Mouse (Mus musculus) gastrocnemius, adult 18-20 months (tissue): ENCODE results near the gene Tex12. TPM values are rescaled to one million over a fixed set of nuclear protein-coding genes. Genes with fewer than 3 reads are reported as not detected.

Experiments
- DNase-seq: peaks from one replicate; pipeline ENCODE4 v3.0.0; 2021; ENCODE audit warnings: low spot score
- total RNA-seq, 2 experiments: library from RNA; stranded (reverse); gene quantifications; 2 replicates each; pipeline ENCODE4 v1.2.3; 2021

Tex12 gene
- total RNA-seq, 2 experiments from 2014 or later = not detected

DNA sequence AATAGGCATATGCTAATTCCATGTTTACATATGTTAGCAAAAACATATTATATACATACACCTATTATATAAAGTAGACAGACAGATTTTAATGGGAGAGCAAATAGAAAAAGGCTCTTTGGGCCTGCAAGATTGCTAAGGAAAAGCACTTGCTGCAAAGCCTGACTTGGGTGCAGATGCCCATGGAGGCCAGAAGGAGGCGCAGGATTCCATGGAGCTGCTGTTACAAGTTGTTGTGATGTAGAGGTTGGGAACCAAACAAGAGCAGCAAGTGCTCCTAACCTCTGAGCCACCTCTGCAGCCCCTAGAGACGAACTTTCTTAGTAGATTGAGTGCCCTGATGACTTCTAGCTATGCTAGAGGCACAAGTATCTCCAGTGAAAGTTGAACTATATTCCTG is 42.3 kb downstream of the Tex12 start:
- DNase-seq = no peak

DNA sequence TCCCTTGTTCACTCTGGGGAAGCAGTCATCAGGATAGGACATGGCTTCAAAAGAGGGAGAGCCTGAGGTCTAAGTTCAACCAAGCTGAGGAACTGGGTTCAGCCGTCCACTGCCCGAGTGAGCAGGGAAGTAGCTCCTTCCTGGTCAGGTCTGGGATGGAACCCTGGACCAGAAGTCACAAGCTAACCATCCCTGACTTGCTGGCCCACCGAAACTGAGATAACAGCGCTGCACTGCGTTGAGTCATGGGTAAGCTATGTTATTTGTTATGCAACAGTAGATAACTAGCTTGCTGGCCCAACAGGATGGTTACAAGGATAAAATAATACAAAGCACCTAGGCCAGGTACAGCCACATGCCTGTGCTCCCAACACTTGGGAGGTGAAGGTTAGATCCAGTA is 45.7 kb downstream of the Tex12 start:
- DNase-seq = no peak

DNA sequence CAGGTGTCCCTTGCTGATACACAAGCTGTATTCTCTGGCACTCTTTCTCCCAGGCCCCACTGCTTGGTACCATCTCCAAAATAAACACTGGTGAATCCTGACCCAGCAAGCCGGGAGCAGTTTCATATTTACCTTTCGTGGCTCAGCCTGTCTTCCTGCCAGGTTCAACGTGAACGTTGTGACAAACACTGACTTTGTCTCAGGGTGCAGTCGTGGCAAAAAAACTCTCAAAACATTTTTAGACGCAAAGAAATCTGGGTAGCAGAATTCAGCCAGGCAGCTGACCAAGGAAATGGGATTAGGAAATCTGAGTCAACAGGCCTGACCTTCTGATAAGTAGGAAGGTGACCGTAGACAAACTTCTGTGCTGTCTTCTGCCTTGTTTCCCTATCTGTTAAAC is 53.6 kb downstream of the Tex12 start:
- no peak for DNase-seq

Other genes starting within 250 kb of the Tex12 start
- 100 to 1,000 TPM; 524 TPM for gene Rpl10-ps3, start 216.4 kb downstream of the Tex12 start, total RNA-seq
- gene Plet1, start 66.8 kb downstream of the Tex12 start, total RNA-seq = not detected
- 10 to 100 TPM; 11.0 to 12.2 TPM for gene Pts, start 32.6 kb downstream of the Tex12 start, total RNA-seq
- 1 to 10 TPM; 1.0 to 2.0 TPM for gene Il18, start 6.5 kb downstream of the Tex12 start, total RNA-seq
- gene Bco2, start 6.1 kb downstream of the Tex12 start, total RNA-seq = under 1 TPM; 0.27 to 0.55 TPM
- 100 to 1,000 TPM; 300 to 329 TPM for gene Sdhd, start 42.5 kb upstream of the Tex12 start, total RNA-seq
- gene Timm8b, start 42.6 kb upstream of the Tex12 start, total RNA-seq = 100 to 1,000 TPM; 223 to 226 TPM
- under 1 TPM; 0.18 to 0.38 TPM for gene Pih1d2, start 56.0 kb upstream of the Tex12 start, total RNA-seq
- gene Nkapd1, start 56.1 kb upstream of the Tex12 start, total RNA-seq = 10 to 100 TPM; 11.1 to 11.6 TPM
- gene Dlat, start 98.5 kb upstream of the Tex12 start, total RNA-seq = 100 to 1,000 TPM; 175 to 192 TPM
- 1 to 10 TPM; 2.1 to 4.7 TPM for gene Dixdc1, start 178.2 kb upstream of the Tex12 start, total RNA-seq
- 1 to 10 TPM; 4.5 to 5.6 TPM for gene 2310030G06Rik, start 185.2 kb upstream of the Tex12 start, total RNA-seq
- gene Cryab, start 190.0 kb upstream of the Tex12 start, total RNA-seq = 1,000 to 10,000 TPM; 1,743 to 2,314 TPM
- 100 to 1,000 TPM; 120 to 134 TPM for gene Hspb2, start 191.0 kb upstream of the Tex12 start, total RNA-seq
- gene Fdxacb1, start 206.9 kb upstream of the Tex12 start, total RNA-seq = 1 to 10 TPM; 4.2 to 4.4 TPM
- 10 to 100 TPM; 10.3 to 10.8 TPM for gene Alg9, start 213.7 kb upstream of the Tex12 start, total RNA-seq
- gene 1110032A03Rik, start 214.2 kb upstream of the Tex12 start, total RNA-seq = 10 to 100 TPM; 13.7 to 18.9 TPM